Mouse (Mus musculus) hindbrain, embryonic 16.5 days (tissue): ENCODE results near the gene Tbc1d21. TPM values are rescaled to one million over a fixed set of nuclear protein-coding genes. Genes with fewer than 3 reads are reported as not detected.

Experiments used
- ATAC-seq: fragments of 200-750 bp; cut with Nextera tagmentation; 2 replicates; pipeline ENCODE4 v1.8.0; 2017; ENCODE audit warnings: moderate TSS enrichment, moderate library complexity
- H3K27ac ChIP-seq: fragments of 300-500 bp; sonication (generic); 2 replicates; pipeline ENCODE4 v1.5.1; 2014; ENCODE audit warnings: low read depth, mild to moderate bottlenecking, control low read depth, low read length, moderate library complexity
- H3K27me3 ChIP-seq: fragments of 300-500 bp; sonication (generic); replicated peaks from 2 replicates; pipeline ENCODE4 v1.6.1; 2014; ENCODE audit warnings: low read length; ENCODE audit not compliant: control insufficient read depth, insufficient read depth
- H3K36me3 ChIP-seq: fragments of 300-500 bp; sonication (generic); 2 replicates; pipeline ENCODE4 v1.6.1; 2014; ENCODE audit warnings: mild to moderate bottlenecking, low read length, moderate library complexity, mixed read lengths; ENCODE audit not compliant: control insufficient read depth, insufficient read depth
- H3K4me1 ChIP-seq: fragments of 300-500 bp; sonication (generic); 2 replicates; pipeline ENCODE4 v1.6.1; 2014; ENCODE audit warnings: low read depth, low read length; ENCODE audit not compliant: control insufficient read depth, insufficient read depth
- H3K4me2 ChIP-seq: fragments of 300-500 bp; sonication (generic); 2 replicates; pipeline ENCODE4 v1.6.1; 2014; ENCODE audit warnings: mild to moderate bottlenecking, low read length, control low read depth, moderate library complexity
- H3K4me3 ChIP-seq: fragments of 300-500 bp; sonication (generic); 2 replicates; pipeline ENCODE4 v1.5.1; 2014; ENCODE audit warnings: mild to moderate bottlenecking, low read length, control low read depth, moderate library complexity
- H3K9ac ChIP-seq: fragments of 300-500 bp; sonication (generic); 2 replicates; pipeline ENCODE4 v1.6.1; 2014; ENCODE audit warnings: low read depth, mild to moderate bottlenecking, control low read depth, low read length, moderate library complexity
- H3K9me3 ChIP-seq: fragments of 300-500 bp; sonication (generic); 2 replicates; pipeline ENCODE4 v1.6.1; 2014; ENCODE audit warnings: mild to moderate bottlenecking, low read length, moderate library complexity; ENCODE audit not compliant: control insufficient read depth
- WGBS: fragments of 180-500 bp; shearing (Covaris S2); extraction: QIAGEN DNeasy Blood & Tissue Kit; methylation state at CpG from one replicate; pipeline ENCODE4 v1.1.7; 2014; 5-methylcytosine and 5-hydroxymethylcytosine counted together
- polyA plus RNA-seq: library from polyadenylated mRNA; unstranded; fragments of >200 nt; fragmentation: Nextera tagmentation; extraction: Ambion mirVana; gene quantifications from 2 replicates; pipeline ENCODE4 v1.2.1, GENCODE M21; 2015

The Tbc1d21 gene
- polyA plus RNA-seq, 1 experiment from 2014 or later, result not detected

- no peaks in the 10 kb centered on the region; the same call in 1 of the 2 replicates for H3K27me3 ChIP-seq
- no peak overlapping the region for H3K4me3 ChIP-seq
- H3K9me3 ChIP-seq, result no peaks in the 10 kb centered on the region
- no peak for ATAC-seq
- no peak overlapping the region for H3K4me2 ChIP-seq
- no peak overlapping the region for H3K9ac ChIP-seq
- 66% methylated on average over 3 of the region's 3 CpGs for WGBS
- no peak overlapping the region for H3K27ac ChIP-seq
- no peaks in the 10 kb centered on the region for H3K4me1 ChIP-seq
- H3K36me3 ChIP-seq, result no peaks in the 10 kb centered on the region
Measured at GRCm38 (mm10) chr9:58388381-58388780, 18.1 kb upstream of the Tbc1d21 start.

- no peak for ATAC-seq
- H3K9me3 ChIP-seq, result no peaks in the 10 kb centered on the region
- no peaks in the 10 kb centered on the region for H3K36me3 ChIP-seq
- H3K4me2 ChIP-seq, result no peak overlapping the region
- no peak overlapping the region for H3K27ac ChIP-seq
- no peaks in the 10 kb centered on the region for H3K27me3 ChIP-seq
- 72% methylated on average over 4 of the region's 4 CpGs for WGBS
- H3K4me3 ChIP-seq, result no peak overlapping the region
- peaks cover 9% of the 10 kb centered on the region; the same call in 1 of the 2 replicates for H3K4me1 ChIP-seq
- no peak overlapping the region for H3K9ac ChIP-seq
Measured at GRCm38 (mm10) chr9:58378878-58379277, 8.6 kb upstream of the Tbc1d21 start.

- Histone ChIP-seq H3K9me3 (no peaks in the 10 kb centered on the region), H3K27ac (no peak overlapping the region), H3K4me2 (no peak overlapping the region; the same call in 1 of the 2 replicates), H3K27me3 (no peaks in the 10 kb centered on the region), H3K4me3 (no peak overlapping the region), H3K36me3 (no peaks in the 10 kb centered on the region), H3K9ac (no peak overlapping the region), H3K4me1 (peaks cover 9% of the 10 kb centered on the region; the same call in 1 of the 2 replicates)
- 43% methylated on average over 12 of the region's 12 CpGs for WGBS
- ATAC-seq, result peak; percentile 52
Measured at GRCm38 (mm10) chr9:58373912-58374431, 3.7 kb upstream of the Tbc1d21 start.

- WGBS, result 48% methylated on average over 8 of the region's 8 CpGs
- H3K27ac ChIP-seq, result no peak overlapping the region
- peaks cover 9% of the 10 kb centered on the region; the same call in 1 of the 2 replicates for H3K4me1 ChIP-seq
- ATAC-seq, result no peak
- no peak overlapping the region for H3K4me2 ChIP-seq
- no peaks in the 10 kb centered on the region for H3K36me3 ChIP-seq
- no peaks in the 10 kb centered on the region for H3K9me3 ChIP-seq
- H3K9ac ChIP-seq, result no peak overlapping the region
- H3K27me3 ChIP-seq, result no peaks in the 10 kb centered on the region
- H3K4me3 ChIP-seq, result no peak overlapping the region
Measured at GRCm38 (mm10) chr9:58371914-58372313, 1.7 kb upstream of the Tbc1d21 start.

- WGBS, result 52% methylated on average over 6 of the region's 6 CpGs
- ATAC-seq, result no peak
Measured at GRCm38 (mm10) chr9:58369644-58370043, 611 bp downstream of the Tbc1d21 start.

GRCm38 (mm10) chr9:58364325-58364724 is 5.9 kb downstream of the Tbc1d21 start:
- H3K9me3 ChIP-seq, result no peaks in the 10 kb centered on the region
- 79% methylated on average over 8 of the region's 8 CpGs for WGBS
- H3K4me1 ChIP-seq, result no peaks in the 10 kb centered on the region
- no peak for ATAC-seq
- no peak overlapping the region for H3K9ac ChIP-seq
- no peak overlapping the region for H3K4me2 ChIP-seq
- no peaks in the 10 kb centered on the region for H3K27me3 ChIP-seq
- H3K36me3 ChIP-seq, result no peaks in the 10 kb centered on the region
- H3K4me3 ChIP-seq, result no peak overlapping the region
- no peak overlapping the region for H3K27ac ChIP-seq

More at GRCm38 (mm10) chr9:58369644-58370043, 611 bp downstream of the Tbc1d21 start:
- H3K36me3 ChIP-seq, result no peaks in the 10 kb centered on the region
- H3K4me2 ChIP-seq, result no peak overlapping the region
- no peaks in the 10 kb centered on the region for H3K9me3 ChIP-seq
- 0 out of 2 replicates have a peak, but pooled peaks cover 4% of the 10 kb centered on the region for H3K4me1 ChIP-seq
- no peak overlapping the region for H3K4me3 ChIP-seq
- no peak overlapping the region for H3K27ac ChIP-seq
- no peaks in the 10 kb centered on the region for H3K27me3 ChIP-seq
- H3K9ac ChIP-seq, result no peak overlapping the region

- H3K9ac ChIP-seq, result no peak overlapping the region
- no peaks in the 10 kb centered on the region for H3K27me3 ChIP-seq
- no peaks in the 10 kb centered on the region for H3K4me1 ChIP-seq
- no peak overlapping the region for H3K4me2 ChIP-seq
- no peak overlapping the region for H3K4me3 ChIP-seq
- 82% methylated on average over 7 of the region's 7 CpGs for WGBS
- no peak overlapping the region for H3K27ac ChIP-seq
- no peaks in the 10 kb centered on the region for H3K36me3 ChIP-seq
- no peaks in the 10 kb centered on the region; the same call in 1 of the 2 replicates for H3K9me3 ChIP-seq
- ATAC-seq, result no peak
Measured at GRCm38 (mm10) chr9:58361956-58362355, 8.3 kb downstream of the Tbc1d21 start.

GRCm38 (mm10) chr9:58361373-58361772 is 8.9 kb downstream of the Tbc1d21 start:
- no peak for ATAC-seq
- Histone ChIP-seq H3K4me3 (no peak overlapping the region), H3K4me1 (no peaks in the 10 kb centered on the region), H3K27ac (no peak overlapping the region), H3K9ac (no peak overlapping the region), H3K27me3 (no peaks in the 10 kb centered on the region), H3K9me3 (no peaks in the 10 kb centered on the region; the same call in 1 of the 2 replicates), H3K4me2 (no peak overlapping the region), H3K36me3 (no peaks in the 10 kb centered on the region)
- WGBS, result 80% methylated on average over 1 of the region's 1 CpGs

GRCm38 (mm10) chr9:58355262-58356050 is 14.8 kb downstream of the Tbc1d21 start:
- no peaks in the 10 kb centered on the region for H3K27me3 ChIP-seq
- no peak for ATAC-seq

More at GRCm38 (mm10) chr9:58355262-58356050, 14.8 kb downstream of the Tbc1d21 start:
- Histone ChIP-seq H3K27ac (no peak overlapping the region), H3K36me3 (no peaks in the 10 kb centered on the region), H3K9ac (no peak overlapping the region), H3K4me3 (no peak overlapping the region), H3K4me1 (peaks cover 6% of the 10 kb centered on the region), H3K9me3 (no peaks in the 10 kb centered on the region; the same call in 1 of the 2 replicates), H3K4me2 (no peak overlapping the region)
- WGBS, result 12% methylated on average over 6 of the region's 6 CpGs
